Mouse (Mus musculus): ENCODE measurements around the gene Gipr. TPM values are rescaled to one million over a fixed set of nuclear protein-coding genes. Genes with fewer than 3 reads are reported as not detected.

Gipr gene
- polyA plus RNA-seq, 1 experiment from 2014 or later, result 5.6 TPM

GRCm38 (mm10) chr7:19148180-19148874 lies 17.6 kb downstream of the Gipr start:
- ATAC-seq (ENCODE audit: low read depth), result no peak
- Histone ChIP-seq H3K4me1 (replicated peaks; ENCODE audit: control insufficient read depth, insufficient read depth, low read length) (peaks cover 18% of the 10 kb centered on the region), H3K27ac (ENCODE audit: low read length) (peak overlapping the region; percentile 91), H3K27me3 (ENCODE audit: control insufficient read depth, insufficient read depth, low read depth, low read length) (no peaks in the 10 kb centered on the region), H3K4me3 (ENCODE audit: low read length) (peak overlapping the region; percentile 84), H3K9ac (ENCODE audit: low read length) (peak overlapping the region; percentile 71), H3K36me3 (ENCODE audit: control insufficient read depth, insufficient read depth, low read length) (peaks cover 12% of the 10 kb centered on the region), H3K9me3 (ENCODE audit: control insufficient read depth, low read length) (no peaks in the 10 kb centered on the region), H3K4me2 (ENCODE audit: low read depth, low read length) (peak overlapping the region; percentile 94)
- 12% methylated on average over 20 of the region's 20 CpGs for WGBS

- WGBS, result 50% methylated on average over 6 of the region's 6 CpGs
- Histone ChIP-seq H3K9ac (ENCODE audit: low read length) (no peak overlapping the region), H3K4me2 (ENCODE audit: low read depth, low read length) (no peak overlapping the region), H3K27me3 (ENCODE audit: control insufficient read depth, insufficient read depth, low read depth, low read length) (no peaks in the 10 kb centered on the region), H3K4me1 (replicated peaks; ENCODE audit: control insufficient read depth, insufficient read depth, low read length) (peaks cover 18% of the 10 kb centered on the region), H3K9me3 (ENCODE audit: control insufficient read depth, low read length) (no peaks in the 10 kb centered on the region), H3K4me3 (ENCODE audit: low read length) (no peak overlapping the region), H3K27ac (ENCODE audit: low read length) (no peak overlapping the region), H3K36me3 (ENCODE audit: control insufficient read depth, insufficient read depth, low read length) (peaks cover 10% of the 10 kb centered on the region)
- no peak for ATAC-seq (ENCODE audit: low read depth)
Observed at GRCm38 (mm10) chr7:19147497-19148045, 18.4 kb downstream of the Gipr start.

GRCm38 (mm10) chr7:19146793-19147192 lies 19.1 kb downstream of the Gipr start:
- ATAC-seq (ENCODE audit: low read depth), result no peak
- no peak overlapping the region for H3K4me3 ChIP-seq (ENCODE audit: low read length)
- H3K4me1 ChIP-seq (replicated peaks; ENCODE audit: control insufficient read depth, insufficient read depth, low read length), result peaks cover 18% of the 10 kb centered on the region
- WGBS, result 86% methylated on average over 10 of the region's 10 CpGs
- H3K9me3 ChIP-seq (ENCODE audit: control insufficient read depth, low read length), result no peaks in the 10 kb centered on the region
- H3K9ac ChIP-seq (ENCODE audit: low read length), result no peak overlapping the region
- H3K27ac ChIP-seq (ENCODE audit: low read length), result no peak overlapping the region
- no peaks in the 10 kb centered on the region for H3K27me3 ChIP-seq (ENCODE audit: control insufficient read depth, insufficient read depth, low read depth, low read length)
- H3K4me2 ChIP-seq (ENCODE audit: low read depth, low read length), result no peak overlapping the region
- H3K36me3 ChIP-seq (ENCODE audit: control insufficient read depth, insufficient read depth, low read length), result peaks cover 5% of the 10 kb centered on the region

- Histone ChIP-seq H3K4me1 (replicated peaks; ENCODE audit: control insufficient read depth, insufficient read depth, low read length) (no peaks in the 10 kb centered on the region), H3K27ac (ENCODE audit: low read length) (no peak overlapping the region), H3K9ac (ENCODE audit: low read length) (no peak overlapping the region), H3K36me3 (ENCODE audit: control insufficient read depth, insufficient read depth, low read length) (peaks cover 27% of the 10 kb centered on the region), H3K4me2 (ENCODE audit: low read depth, low read length) (no peak overlapping the region), H3K9me3 (ENCODE audit: control insufficient read depth, low read length) (no peaks in the 10 kb centered on the region), H3K27me3 (ENCODE audit: control insufficient read depth, insufficient read depth, low read depth, low read length) (no peaks in the 10 kb centered on the region), H3K4me3 (ENCODE audit: low read length) (no peak overlapping the region)
- no peak for ATAC-seq (ENCODE audit: low read depth)
- 37% methylated on average over 5 of the region's 5 CpGs for WGBS
Observed at GRCm38 (mm10) chr7:19137380-19137779, 28.5 kb downstream of the Gipr start.

GRCm38 (mm10) chr7:19136673-19137334 lies 29.1 kb downstream of the Gipr start:
- no peak overlapping the region for H3K27ac ChIP-seq (ENCODE audit: low read length)
- WGBS, result 88% methylated on average over 38 of the region's 38 CpGs
- peaks cover 27% of the 10 kb centered on the region for H3K36me3 ChIP-seq (ENCODE audit: control insufficient read depth, insufficient read depth, low read length)
- no peak overlapping the region for H3K4me3 ChIP-seq (ENCODE audit: low read length)
- no peaks in the 10 kb centered on the region for H3K9me3 ChIP-seq (ENCODE audit: control insufficient read depth, low read length)
- H3K9ac ChIP-seq (ENCODE audit: low read length), result no peak overlapping the region
- H3K4me1 ChIP-seq (replicated peaks; ENCODE audit: control insufficient read depth, insufficient read depth, low read length), result peaks cover 3% of the 10 kb centered on the region
- H3K27me3 ChIP-seq (ENCODE audit: control insufficient read depth, insufficient read depth, low read depth, low read length), result no peaks in the 10 kb centered on the region
- H3K4me2 ChIP-seq (ENCODE audit: low read depth, low read length), result no peak overlapping the region
- ATAC-seq (ENCODE audit: low read depth), result 0 out of 2 replicates have a peak, but pooled peaks have one; percentile 6

- WGBS, result 93% methylated on average over 13 of the region's 13 CpGs
- no peak for ATAC-seq (ENCODE audit: low read depth)
Observed at GRCm38 (mm10) chr7:19136168-19136567, 29.8 kb downstream of the Gipr start.

GRCm38 (mm10) chr7:19131324-19131848 lies 34.5 kb downstream of the Gipr start:
- peak overlapping the region; percentile 84 for H3K4me2 ChIP-seq (ENCODE audit: low read depth, low read length)
- peaks cover 10% of the 10 kb centered on the region for H3K4me1 ChIP-seq (replicated peaks; ENCODE audit: control insufficient read depth, insufficient read depth, low read length)
- peaks cover 11% of the 10 kb centered on the region; the same call in 1 of the 2 replicates for H3K36me3 ChIP-seq (ENCODE audit: control insufficient read depth, insufficient read depth, low read length)
- H3K27ac ChIP-seq (ENCODE audit: low read length), result peak overlapping the region; percentile 84
- H3K4me3 ChIP-seq (ENCODE audit: low read length), result peak overlapping the region; percentile 57
- no peaks in the 10 kb centered on the region for H3K27me3 ChIP-seq (ENCODE audit: control insufficient read depth, insufficient read depth, low read depth, low read length)
- no peaks in the 10 kb centered on the region for H3K9me3 ChIP-seq (ENCODE audit: control insufficient read depth, low read length)
- ATAC-seq (ENCODE audit: low read depth), result peak; percentile 100
- peak overlapping the region; percentile 67 for H3K9ac ChIP-seq (ENCODE audit: low read length)
- 0% methylated on average over 39 of the region's 39 CpGs for WGBS

More at GRCm38 (mm10) chr7:19136168-19136567, 29.8 kb downstream of the Gipr start:
- no peak overlapping the region for H3K4me3 ChIP-seq (ENCODE audit: low read length)
- no peak overlapping the region for H3K9ac ChIP-seq (ENCODE audit: low read length)
- peaks cover 5% of the 10 kb centered on the region for H3K4me1 ChIP-seq (replicated peaks; ENCODE audit: control insufficient read depth, insufficient read depth, low read length)
- H3K27ac ChIP-seq (ENCODE audit: low read length), result no peak overlapping the region
- no peaks in the 10 kb centered on the region for H3K27me3 ChIP-seq (ENCODE audit: control insufficient read depth, insufficient read depth, low read depth, low read length)
- peaks cover 27% of the 10 kb centered on the region for H3K36me3 ChIP-seq (ENCODE audit: control insufficient read depth, insufficient read depth, low read length)
- H3K9me3 ChIP-seq (ENCODE audit: control insufficient read depth, low read length), result no peaks in the 10 kb centered on the region
- H3K4me2 ChIP-seq (ENCODE audit: low read depth, low read length), result no peak overlapping the region

- Histone ChIP-seq H3K9me3 (ENCODE audit: control insufficient read depth, low read length) (no peaks in the 10 kb centered on the region), H3K4me2 (ENCODE audit: low read depth, low read length) (peak overlapping the region; percentile 59), H3K4me3 (ENCODE audit: low read length) (peak overlapping the region; percentile 57), H3K4me1 (replicated peaks; ENCODE audit: control insufficient read depth, insufficient read depth, low read length) (peaks cover 10% of the 10 kb centered on the region), H3K27ac (ENCODE audit: low read length) (peak overlapping the region; percentile 84), H3K27me3 (ENCODE audit: control insufficient read depth, insufficient read depth, low read depth, low read length) (no peaks in the 10 kb centered on the region), H3K9ac (ENCODE audit: low read length) (peak overlapping the region; percentile 60), H3K36me3 (ENCODE audit: control insufficient read depth, insufficient read depth, low read length) (peaks cover 4% of the 10 kb centered on the region; the same call in 1 of the 2 replicates)
- 27% methylated on average over 4 of the region's 4 CpGs for WGBS
- ATAC-seq (ENCODE audit: low read depth), result no peak
Observed at GRCm38 (mm10) chr7:19130657-19131056, 35.3 kb downstream of the Gipr start.

- H3K4me3 ChIP-seq (ENCODE audit: low read length), result no peak overlapping the region
- no peak for ATAC-seq (ENCODE audit: low read depth)
- no peak overlapping the region for H3K27ac ChIP-seq (ENCODE audit: low read length)
- WGBS, result 87% methylated on average over 5 of the region's 5 CpGs
- H3K4me1 ChIP-seq (replicated peaks; ENCODE audit: control insufficient read depth, insufficient read depth, low read length), result peaks cover 10% of the 10 kb centered on the region
- no peaks in the 10 kb centered on the region for H3K9me3 ChIP-seq (ENCODE audit: control insufficient read depth, low read length)
- H3K27me3 ChIP-seq (ENCODE audit: control insufficient read depth, insufficient read depth, low read depth, low read length), result no peaks in the 10 kb centered on the region
- H3K4me2 ChIP-seq (ENCODE audit: low read depth, low read length), result no peak overlapping the region
- no peaks in the 10 kb centered on the region for H3K36me3 ChIP-seq (ENCODE audit: control insufficient read depth, insufficient read depth, low read length)
- H3K9ac ChIP-seq (ENCODE audit: low read length), result no peak overlapping the region
Observed at GRCm38 (mm10) chr7:19129396-19129795, 36.5 kb downstream of the Gipr start.
